Mouse (Mus musculus) CD4-positive helper T cell, adult 2 months (primary cell): ENCODE results near the gene Foxj2.

ENCODE experiments used
- DNase-seq: peaks from one replicate; pipeline ENCODE4 v3.0.0-alpha.2; 2012; ENCODE audit warnings: low read depth, missing footprints, low spot score

The Foxj2 gene

DNA sequence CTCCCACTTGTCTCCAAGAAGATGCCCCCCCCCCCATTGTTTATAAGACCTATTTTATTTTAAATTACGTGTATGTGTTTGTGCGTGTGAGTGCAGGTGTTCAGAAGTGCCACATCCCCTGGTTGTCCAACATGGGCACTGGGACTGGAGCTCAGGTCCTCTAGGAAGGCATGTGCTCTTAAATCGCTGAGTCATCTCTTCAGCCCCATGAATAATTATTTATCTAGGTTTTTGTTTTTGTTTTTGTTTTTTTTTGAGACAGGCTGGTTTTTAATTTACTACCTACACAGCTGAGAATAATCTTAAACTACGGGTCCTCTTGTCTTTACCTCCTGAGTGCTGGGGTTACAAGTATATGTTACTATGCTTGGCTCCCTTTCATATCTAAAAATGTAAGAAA lies 6.1 kb upstream of the Foxj2 start:
- DNase-seq, result no peak

DNA sequence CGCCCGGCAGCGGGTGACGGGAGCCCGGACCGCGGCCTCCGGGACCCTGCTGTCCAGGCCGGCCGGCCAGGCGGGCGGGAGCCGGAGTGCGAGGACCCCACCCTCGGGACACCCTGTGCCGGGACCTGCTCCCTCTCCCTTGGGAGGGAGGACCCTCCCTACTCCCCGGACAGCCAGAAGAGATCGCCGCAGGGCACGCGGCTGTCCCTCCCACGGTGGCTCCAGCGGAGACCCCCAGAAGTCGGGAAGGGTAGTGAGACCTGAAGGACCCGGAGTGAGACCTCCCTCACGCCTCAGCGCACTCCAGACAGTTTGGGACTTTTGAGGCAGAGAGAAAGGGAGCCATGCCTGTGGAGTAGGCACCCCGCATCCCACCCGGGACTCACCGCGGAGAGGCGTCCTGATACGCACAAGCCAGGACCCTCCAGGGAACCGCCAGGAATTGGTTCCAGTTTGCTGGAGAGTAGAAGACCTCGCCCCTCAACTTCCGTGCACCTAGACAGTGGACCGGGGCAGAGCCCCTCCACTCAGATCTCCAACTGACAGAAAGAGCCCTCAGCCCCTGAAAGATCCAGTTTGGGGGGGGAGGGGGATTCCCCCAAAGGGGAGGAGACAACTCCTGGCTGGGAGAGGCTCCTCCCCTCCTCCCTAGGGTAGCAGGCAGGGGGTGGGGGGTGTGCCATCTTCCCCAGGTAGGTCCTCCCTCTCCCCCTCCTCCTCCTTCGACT lies 521 bp downstream of the Foxj2 start:
- DNase-seq, result no peak

DNA sequence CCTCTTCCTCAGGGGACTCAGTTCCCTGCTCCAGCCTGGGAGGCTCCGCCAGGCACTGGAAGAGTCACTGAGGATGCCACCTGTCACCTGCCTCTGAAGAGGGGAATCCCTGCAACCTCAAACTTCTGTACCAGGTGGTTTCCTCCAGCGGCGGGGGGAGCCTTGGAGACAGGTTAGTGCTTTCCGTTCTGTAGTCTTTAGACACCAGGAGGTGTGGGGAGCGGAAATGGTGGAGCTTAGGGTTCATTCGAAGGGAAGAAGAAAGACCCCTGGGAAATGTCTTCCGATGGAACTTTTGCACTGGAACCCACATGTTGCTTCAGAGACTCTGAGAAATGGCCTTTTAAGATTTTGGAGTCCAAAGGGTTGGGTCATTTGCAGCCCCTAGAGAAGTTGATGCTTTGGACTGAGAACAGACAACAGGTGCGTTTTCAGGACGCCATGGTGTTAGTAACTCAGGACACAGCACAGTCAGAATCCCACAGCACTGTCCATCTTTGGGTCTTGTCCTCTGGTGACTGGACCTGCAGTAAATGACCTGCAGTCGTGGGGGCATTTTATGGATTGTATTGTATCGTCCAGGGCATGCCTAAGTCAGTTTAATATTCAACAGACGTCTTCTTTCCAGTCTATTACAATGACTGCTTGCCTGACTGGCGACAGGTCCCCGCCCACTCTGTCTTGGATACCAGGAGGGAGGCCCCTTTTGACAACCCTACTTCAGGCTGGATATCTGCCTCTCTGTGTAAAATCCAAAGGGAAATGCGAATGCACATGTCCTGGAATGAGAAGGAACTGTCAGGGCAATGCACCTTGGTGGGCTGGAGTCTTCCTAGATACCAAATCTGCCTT lies 1.3 kb downstream of the Foxj2 start:
- DNase-seq, result peak; percentile 86

DNA sequence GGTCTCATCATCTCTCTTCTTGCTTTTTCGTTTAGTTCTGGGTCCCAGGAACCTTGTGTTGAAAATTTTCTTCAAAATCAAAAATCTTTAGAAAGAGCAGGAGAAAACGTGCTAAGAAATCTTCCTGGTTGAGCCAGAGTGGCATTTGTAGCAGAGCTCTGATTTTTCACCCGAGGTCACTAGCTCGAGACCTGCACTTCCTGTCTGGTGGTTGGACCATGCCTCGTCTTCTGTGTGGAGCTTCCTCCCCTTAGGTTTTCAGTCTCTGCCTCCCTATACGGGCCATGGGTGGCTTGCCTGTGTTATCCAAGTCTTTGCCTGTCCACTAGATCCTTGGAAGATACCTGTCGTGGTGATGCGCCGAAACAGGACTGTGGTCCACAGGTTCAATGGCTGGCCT lies 2.1 kb downstream of the Foxj2 start:
- no peak for DNase-seq

DNA sequence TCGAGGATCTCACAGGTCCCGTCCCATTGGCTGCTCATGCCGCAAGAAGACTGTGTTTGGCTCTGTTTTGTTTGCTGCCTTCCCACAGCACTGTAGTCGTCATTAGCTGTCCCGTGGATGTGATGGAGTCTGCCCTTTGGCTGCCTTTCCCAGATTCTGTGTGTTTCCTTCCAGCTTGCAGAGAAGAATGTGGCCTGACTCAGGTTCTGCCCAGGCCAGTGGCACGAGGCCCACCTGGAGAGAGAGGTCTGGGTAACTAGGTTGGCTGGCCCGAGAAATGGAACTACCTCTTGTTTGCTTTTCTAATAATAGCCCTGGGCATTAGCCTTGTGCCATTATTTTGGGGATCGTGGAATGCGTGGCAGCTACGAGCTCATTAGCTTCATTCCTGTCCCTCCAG lies 4.4 kb downstream of the Foxj2 start:
- no peak for DNase-seq

DNA sequence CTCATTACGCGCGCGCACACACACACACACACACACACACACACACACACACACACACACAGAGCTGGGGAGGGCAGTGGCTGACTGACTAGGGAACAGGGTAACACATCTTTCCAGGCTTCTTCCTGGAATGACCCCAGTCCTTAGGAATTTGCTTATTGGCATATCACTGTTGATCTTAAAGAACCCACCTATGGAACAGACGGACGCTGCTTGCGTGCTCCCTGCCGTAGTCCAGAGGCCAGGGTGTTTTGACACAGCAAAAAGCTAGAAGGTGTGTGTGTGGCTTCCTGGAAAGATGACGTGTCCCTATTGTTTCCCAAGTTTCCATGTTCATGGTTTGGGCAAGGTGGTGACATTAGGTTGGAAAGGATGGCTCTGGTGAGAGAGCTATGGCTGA lies 5.5 kb downstream of the Foxj2 start:
- DNase-seq, result no peak

DNA sequence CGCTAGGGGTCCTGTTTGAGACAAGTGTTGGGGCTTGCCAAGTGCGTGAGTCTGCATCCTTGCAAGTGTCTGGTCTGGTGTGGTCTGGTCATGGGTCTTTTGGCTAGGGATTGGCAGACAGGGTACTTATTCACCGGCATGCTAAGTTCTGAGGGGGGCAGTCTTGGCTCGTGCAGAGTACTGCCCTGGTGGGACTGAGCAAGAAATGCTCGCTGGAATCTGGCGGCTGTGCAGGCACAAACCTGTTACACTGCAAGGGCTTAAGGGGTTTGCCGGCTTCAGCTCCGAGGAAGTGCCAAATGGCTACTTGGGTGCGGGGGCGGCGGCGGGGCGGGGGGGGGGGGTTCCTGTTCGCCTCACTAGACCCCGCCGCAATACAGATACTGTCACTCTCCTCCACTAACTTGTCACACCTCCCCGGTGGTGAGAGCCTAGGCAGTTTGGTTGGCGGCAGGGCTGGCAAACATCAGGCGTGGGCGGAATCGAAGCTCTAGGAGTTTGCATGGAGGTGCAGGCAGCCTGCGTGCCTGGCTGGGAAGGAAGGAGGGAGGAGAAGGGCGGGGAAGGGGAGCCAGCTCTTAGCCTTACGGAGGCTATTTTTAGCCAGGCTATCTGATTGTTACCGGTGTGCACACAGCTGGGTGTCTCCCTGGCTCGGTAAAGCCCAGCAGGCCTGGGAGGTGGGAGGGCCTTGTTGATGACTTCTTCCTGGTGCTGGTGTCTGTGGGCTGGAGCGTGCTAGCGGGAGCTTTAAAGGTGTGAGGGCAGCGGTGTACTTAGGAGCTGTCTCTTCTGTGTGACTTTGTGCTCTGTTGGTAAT lies 6.4 kb downstream of the Foxj2 start:
- peak; percentile 83 for DNase-seq

DNA sequence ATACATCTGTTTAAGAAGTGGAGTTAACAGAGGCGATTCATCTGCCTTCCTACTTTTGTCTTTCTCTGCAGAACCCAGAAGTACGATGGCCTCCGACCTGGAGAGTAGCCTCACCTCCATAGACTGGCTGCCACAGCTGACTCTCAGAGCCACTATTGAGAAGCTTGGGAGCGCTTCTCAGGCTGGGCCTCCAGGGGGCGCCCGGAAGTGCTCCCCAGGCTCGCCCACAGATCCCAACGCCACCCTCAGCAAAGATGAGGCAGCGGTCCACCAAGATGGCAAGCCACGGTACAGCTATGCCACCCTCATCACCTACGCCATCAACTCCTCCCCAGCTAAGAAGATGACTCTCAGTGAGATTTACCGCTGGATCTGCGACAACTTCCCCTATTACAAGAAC lies 8.4 kb downstream of the Foxj2 start:
- peak; percentile 56 for DNase-seq

DNA sequence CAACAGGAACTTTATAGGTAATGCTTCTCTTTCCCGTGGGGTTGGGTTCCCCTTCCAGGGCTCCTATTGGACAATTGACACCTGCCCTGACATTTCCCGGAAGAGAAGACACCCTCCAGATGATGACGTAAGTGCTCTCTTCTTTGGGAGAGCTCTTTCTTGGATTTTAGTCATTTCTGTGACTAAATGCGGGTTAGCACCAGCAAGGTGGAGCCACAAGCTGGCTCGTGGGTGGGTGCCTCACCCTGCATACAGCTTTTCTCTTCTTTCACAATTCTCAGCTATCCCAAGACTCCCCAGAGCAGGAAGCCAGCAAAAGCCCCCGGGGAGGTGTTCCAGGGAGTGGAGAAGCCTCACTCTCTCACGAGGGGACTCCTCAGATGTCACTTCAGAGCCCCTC lies 13.2 kb downstream of the Foxj2 start:
- DNase-seq, result no peak

DNA sequence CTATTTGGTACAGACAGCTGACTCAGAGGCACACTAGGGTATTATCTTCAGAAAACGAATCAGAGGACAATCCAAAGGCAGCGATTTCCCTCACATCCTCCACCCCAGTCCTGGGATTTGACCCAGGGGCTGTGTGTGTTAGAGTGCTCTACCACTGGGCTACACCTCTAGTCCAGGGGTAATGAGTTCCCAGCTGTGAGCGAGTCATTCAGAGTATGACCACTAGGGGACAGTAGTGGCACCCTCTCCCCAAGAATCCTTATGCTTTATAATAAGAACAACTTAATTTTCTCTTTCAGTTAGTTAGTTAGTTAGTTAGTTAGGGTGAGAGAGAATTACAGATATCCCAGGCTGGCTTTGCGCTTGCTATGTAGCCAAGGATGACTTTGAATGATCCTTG lies 14.7 kb downstream of the Foxj2 start:
- DNase-seq, result peak; percentile 65

DNA sequence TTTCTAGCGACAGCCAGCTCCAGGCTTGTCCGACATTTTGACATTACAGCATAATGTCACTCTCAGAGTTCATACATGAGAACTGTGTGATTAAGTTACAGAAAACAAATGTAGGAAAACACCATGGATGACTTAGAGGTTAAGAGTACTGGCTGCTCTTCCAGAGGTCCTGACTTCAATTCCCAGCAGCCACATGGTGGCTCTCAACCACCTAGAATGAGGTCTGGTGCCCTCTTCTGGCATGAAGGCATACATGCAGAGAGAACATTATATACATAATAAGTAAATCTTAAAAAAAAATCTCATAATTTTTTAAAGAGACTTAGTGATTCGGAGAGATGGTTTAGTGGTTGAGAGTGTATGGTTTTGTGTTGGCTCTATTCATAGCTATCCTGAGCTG lies 17.3 kb downstream of the Foxj2 start:
- DNase-seq, result no peak

DNA sequence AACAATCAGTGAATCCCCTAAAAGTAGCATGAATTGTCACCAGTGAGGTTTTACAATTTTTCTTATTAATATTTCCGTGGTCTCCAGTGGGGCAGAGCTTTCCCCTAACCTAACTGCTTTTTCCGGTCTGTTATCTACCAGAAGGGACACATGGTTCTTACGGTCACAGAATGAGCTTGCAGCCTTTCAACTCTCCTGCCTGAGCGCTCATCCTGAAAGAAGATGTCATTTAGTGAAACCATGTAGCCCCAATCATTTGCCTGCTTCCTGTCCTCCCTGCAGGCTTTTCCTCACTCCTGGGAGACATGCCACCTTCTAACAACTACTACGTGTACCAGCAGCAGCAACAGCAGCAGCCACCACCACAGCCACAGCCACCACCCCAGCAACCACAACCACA lies 17.8 kb downstream of the Foxj2 start:
- no peak for DNase-seq

DNA sequence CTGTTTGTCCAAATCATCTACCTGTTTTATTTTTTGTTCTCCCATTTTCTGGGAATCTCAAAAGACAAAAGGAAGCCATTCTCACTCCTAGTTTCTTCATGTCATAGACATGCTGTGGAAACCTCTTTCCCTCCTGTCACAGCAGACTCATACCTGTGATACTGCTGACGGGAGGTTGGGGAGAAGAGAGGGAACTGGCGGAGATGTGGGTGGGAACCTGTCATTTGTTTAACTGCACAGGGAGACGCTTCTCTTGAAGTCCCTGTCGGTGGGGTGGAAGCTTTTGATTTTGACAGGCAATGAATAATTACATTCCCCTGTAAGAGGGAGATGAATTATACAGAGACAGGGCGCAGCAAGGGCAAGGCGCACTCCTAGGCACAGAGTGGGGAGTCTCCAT lies 24.0 kb downstream of the Foxj2 start:
- DNase-seq, result no peak

DNA sequence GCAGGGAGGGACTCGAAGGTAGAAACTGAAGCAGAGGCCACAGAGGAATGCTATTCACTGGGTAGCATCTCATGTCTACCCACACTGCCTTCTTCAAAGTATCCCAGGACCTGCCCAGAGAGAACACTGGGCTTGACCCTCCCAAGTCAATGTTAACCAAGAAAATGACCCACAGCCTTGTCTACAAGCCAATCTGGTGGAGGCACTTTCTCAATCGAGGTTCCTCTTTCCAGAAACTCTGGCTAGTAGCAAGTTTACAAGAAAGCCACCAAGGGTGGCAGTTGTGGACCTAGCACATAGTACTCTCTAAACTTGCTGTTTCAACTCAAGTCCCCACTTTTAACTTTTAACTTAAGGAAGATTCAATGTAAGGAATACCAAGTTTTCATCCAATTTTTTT lies 33.0 kb downstream of the Foxj2 start:
- DNase-seq, result no peak

DNA sequence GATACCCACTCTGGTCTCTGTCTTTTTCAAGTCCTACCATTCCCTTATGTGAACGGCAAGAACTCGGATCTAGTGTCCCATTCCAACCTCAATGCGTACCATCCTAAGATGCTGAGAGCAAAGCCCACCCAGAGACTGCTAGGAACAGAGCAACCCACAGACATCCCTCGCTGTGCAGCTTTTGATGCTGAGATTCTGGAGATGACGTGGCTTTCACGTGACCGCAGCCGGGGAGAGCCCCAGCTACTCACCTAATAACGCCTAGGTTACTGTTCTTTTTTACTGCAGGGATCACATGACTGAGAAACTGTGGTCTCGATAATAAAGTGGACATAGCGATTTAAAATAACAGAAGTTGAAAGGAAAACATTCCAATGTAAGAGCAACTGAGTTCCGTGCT lies 34.8 kb downstream of the Foxj2 start:
- DNase-seq, result no peak

DNA sequence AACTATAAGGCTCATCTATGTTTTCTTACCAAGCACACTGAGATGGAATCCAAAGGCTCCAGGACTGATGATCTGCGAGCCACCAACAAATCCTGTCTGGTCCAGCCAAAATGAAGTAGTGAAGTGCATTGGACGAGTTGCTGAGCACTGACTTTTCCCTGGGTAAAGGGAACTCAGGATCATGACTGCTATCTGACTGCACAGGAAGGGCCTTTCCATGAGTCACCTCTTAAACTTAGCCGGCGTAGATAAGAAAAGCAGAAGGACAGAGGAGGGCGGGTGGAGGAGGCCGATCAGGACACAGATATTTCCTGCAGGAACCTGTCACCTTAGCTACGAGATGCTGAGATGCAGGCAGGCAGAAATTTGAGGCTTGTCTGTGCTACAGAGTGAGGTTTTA lies 36.2 kb downstream of the Foxj2 start, which contains the start of gene C3ar1:
Gene C3ar1 (minus strand): TSS at position 207 of the 400 bp plus-strand sequence.
- DNase-seq, result no peak

DNA sequence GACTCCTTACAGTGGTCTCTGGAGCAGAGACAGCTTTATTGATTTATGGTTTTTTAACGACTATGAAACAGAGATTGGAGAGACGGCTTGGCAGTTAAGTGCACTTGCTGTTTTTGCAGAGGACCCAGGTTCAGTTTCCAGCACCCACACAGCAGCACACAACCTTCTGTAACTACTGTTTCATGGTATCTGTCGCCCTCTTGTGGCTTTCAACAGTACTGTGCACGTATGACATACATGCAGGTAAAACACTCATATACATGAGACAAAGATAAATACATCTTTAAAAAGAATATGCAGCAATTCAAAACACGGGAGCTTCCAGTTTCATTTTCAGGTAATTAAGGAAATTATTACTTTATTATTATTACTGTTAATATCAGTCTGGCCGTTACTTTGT lies 42.7 kb downstream of the Foxj2 start:
- no peak for DNase-seq

DNA sequence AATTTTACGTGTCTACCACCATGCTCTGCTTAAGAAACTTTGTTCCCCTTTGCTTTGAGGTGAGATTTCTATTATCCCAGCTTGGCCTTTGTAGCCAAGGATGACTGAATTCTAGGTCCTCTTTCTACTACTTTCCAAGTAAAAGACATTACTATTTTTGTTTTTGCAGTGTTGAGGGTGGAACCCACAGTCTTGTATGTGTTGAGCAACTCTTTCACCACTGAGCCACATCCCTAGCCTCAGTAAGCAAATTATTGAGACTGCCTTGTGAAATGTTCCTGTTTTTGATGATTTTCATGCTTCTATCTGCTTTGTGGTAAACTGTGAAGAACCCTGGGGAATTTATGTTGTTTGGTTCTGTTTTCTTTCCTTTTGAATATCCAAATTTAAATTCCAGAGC lies 43.2 kb downstream of the Foxj2 start:
- no peak for DNase-seq

DNA sequence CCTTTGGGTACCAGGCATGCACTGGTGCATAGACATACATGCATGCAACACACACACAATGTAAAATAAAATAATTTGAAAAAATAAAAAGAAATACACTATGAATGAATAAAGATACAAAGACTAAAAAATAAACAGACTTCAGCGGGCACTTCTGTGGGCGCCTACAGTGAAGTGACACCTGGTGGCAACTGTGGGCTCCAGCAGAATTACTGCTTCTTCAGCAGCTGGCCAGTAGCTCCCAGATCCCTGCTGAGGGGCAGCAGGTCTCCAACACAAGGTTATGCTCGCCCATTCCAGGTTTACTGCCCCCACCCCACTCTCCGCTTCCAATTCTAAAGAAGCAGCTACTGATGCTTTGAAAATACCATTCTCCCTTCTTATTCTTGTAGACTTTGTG lies 48.2 kb downstream of the Foxj2 start:
- DNase-seq, result peak; percentile 37

DNA sequence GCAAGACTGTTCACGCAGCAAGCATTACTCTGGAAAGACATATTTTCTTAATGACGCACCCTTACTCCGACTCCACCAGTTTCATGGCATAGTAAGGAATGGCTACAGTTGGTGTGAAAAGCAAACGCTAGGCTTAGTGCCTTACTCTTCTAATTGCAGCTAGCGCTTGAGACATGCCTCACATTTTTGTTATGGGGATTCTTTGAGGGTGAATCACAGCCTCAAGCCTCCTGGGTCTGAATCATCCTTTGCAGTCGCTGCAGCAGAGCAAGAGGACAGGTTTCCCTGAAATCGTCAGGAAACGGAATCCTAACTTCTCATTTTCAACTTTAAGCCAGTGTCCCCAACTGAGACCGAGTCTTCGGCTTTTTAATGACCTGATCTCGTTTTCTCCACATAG lies 50.1 kb downstream of the Foxj2 start:
- no peak for DNase-seq

DNA sequence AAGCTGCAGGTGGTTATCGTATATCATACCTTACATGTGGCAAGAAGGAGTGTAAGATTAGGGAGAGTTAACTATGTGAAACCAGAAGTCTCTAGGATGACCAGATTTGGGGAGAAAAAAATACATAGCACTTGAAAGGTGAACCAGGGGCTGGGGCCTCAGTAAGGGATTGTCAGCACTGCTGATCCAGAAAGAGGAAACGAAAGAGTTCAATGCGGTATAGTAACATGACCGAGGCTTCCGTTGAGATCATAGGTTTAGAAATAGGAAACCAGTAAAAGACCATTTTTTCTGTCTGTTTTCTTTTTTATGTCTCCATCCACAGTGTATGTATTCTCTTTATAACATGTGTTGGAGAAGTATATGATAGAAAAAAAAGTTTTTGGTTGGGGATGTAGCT lies 53.1 kb downstream of the Foxj2 start:
- peak; percentile 68 for DNase-seq
